Mouse (Mus musculus): Measurements from ENCODE around the gene Sart3. TPM values are rescaled to one million over a fixed set of nuclear protein-coding genes. Genes with fewer than 3 reads are reported as not detected.

The Sart3 gene
- total RNA-seq, 1 experiment from 2014 or later: 33.8 TPM

- no peak for DNase-seq
Measured at GRCm38 (mm10) chr5:113725417-113725816, 46.9 kb downstream of the Sart3 start.

DNA sequence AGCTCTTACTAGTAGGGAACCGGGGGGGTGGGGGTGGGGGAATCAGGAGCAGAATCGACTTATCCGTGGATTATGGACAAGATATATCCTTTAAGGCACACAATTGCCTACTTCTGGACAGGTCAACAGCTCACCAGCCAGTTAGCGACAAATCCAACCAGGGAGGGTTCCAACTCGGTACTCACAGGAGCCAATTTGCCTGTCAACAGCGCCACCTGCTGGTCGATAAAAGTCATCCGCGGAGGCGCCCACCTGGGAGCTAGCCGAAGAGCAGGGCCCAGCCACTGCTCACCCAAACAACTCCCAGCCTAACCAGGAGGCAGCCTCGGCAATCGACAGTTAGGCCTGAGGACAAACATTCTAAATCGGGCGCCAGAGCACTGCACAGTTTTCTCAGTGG lies 47.9 kb downstream of the Sart3 start, which contains the start of gene 1700069L16Rik:
Gene 1700069L16Rik, minus strand, starts transcription at position 327 of the 400 bp plus-strand sequence.
- peak; percentile 88 for DNase-seq

- no peak for DNase-seq
Measured at GRCm38 (mm10) chr5:113723567-113724237, 48.6 kb downstream of the Sart3 start.

DNA sequence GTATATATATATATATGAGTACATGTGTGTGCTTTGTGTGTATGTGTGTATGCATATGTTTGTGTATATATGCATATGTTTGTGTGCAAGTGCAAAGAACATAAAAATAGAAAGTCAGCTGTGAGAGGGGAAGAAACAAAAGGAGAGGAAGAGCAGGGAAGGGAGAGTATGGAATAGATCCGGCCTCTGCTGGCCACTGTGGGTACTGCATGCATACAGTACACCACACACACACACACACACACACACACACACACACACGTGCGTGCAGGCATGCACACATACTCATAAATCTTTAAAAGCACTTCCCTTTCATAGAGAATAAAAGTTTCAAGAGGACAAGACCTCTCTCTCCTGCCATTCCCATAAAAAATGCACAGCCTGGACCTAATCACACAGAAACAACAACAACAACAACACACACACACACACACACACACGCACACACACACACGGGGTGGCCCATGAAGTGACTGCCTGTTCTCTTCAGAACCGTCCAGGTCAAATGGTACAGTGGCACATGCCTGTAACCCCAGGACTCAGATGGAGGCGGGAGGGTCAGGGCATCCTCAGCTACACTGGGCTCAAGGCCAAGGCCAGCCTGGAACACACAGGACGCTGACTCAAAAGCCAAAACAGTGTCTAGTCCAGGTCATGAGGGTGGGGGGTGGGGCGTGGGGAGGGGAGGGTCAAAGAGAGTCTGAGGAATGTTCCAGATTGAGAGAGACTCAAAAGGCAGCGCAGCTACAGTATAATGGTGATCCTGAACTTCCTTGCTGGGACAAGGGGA lies 49.9 kb downstream of the Sart3 start:
- no peak for DNase-seq

DNA sequence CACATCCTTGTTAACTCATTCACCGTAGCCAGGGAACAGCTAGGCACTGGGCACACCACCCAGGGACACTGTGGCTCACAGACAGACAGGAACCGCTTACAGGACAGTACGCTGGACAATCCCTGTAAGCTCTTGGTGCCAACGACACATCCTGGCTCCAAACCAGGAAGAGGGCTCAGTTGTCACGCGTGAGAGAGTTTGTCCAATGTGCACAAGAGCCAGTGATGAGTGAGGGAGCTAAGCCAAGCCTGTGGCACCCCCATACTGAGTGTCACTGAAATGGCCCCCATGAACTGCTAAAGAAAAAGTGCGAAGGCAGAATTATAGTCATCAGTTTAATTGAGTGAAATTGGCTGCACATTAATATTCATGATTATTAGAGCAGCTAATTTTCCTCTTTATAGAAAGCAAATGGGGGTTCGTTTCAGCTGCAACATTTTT lies 53.1 kb downstream of the Sart3 start:
- DNase-seq: no peak

DNA sequence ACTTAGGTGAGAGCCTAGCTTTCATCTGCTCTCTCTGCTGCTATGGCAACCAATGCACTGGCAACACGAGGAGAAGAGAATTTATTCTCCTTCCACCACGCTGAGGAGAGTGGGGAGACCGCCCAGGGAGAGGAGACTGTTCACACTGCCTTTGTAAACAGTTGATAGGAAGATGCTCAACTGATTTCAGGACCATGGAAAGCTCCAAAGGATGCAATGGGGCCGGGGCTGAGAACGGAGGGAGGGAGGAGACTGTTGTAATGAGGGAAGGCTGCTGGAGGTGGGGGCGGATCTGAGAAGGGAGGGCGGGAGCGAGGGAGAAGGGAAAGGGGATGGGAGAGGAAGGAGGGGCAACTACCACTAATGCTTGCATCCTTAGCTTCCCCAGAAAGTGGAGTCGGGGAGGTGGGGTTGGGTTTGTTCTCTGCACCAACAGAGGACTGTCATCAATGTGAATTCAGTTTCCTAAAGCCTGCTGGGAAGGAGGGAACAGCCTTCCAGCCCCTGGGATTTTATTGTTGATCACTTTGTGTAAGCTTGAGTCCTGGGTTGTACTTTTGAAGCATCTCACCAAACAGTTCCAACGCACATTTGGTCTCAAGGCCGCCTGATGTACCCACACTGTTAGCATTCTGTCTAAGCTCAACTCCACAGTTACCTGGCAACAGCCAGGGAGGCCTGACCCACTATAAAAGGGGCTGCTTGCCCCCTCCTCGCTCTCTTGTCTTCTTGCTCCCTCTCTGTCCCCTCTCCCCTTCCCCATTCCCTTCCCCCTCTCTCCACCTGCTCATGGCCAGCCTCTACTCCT lies 55.5 kb downstream of the Sart3 start:
- DNase-seq: peak; percentile 56

DNA sequence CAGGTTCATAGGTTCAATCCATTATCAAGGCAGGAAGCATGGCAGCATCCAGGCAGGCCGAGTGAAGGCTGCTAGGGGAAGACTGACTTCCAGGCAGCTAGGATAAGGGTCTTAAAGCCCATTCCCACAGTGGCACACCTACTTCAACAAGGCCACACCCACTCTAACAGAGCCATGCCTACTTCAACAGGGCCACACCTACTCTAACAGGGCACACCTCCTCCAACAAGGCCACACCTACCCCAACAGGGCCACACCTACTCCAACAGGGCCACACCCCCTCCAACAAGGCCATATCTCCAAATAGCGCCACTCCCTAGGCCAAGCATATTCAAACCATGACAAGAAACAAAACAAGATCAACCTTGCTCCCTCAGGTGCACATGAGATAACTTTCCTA lies 59.4 kb downstream of the Sart3 start:
- no peak for DNase-seq

- no peak for DNase-seq
Measured at GRCm38 (mm10) chr5:113703803-113704585, 68.3 kb downstream of the Sart3 start.

DNA sequence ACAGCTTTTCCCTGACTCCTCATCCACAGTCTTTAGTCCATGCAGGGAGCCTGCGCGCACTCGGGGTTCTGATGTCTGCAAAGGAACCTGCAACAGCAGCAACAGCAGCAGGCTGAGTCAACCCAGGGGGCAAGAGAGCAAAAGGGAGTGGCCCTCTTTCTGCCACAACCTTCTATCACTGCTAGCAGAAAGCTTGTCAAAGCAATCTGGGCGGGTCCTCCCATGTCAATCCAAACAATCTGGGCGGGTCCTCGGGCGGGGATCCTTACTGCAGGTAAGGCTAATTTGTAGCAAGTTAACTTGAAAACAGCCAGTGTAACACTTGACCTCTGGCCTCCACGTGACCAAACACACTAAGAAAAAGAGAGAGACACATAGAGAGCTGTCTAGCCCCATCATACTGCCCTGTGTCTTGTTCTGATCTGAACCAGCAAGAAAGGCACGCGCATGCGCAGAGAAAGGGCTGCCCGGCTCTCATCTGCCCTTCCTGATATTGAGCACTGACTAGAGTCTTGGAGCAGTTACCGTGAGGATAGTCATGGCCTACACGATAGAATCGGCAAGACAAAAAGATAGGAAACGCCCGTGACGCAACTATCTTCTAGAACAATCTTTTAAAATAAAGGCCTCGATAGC lies 71.8 kb downstream of the Sart3 start:
- DNase-seq: no peak

GRCm38 (mm10) chr5:113694415-113694814 lies 77.9 kb downstream of the Sart3 start:
- peak; percentile 18 for DNase-seq

GRCm38 (mm10) chr5:113694000-113694399 lies 78.3 kb downstream of the Sart3 start:
- no peak for DNase-seq

GRCm38 (mm10) chr5:113693196-113693755 lies 79.0 kb downstream of the Sart3 start:
- DNase-seq: no peak

Other genes with a start within 250 kb of the Sart3 start
- 10.6 and 11.3 TPM in 2 replicates for gene Cmklr1, start 122.1 kb downstream of the Sart3 start, total RNA-seq (2021)
- gene 1700069L16Rik, start 47.7 kb downstream of the Sart3 start, total RNA-seq (2021): not detected in 2 replicates
- gene Ficd, start 36.7 kb downstream of the Sart3 start, total RNA-seq (2021): 8.2 and 10.4 TPM in 2 replicates
- gene Iscu, start 238 bp upstream of the Sart3 start, total RNA-seq (2021): 429 and 451 TPM in 2 replicates
- gene Tmem119, start 28.0 kb upstream of the Sart3 start, total RNA-seq (2021): 9.6 and 10.9 TPM in 2 replicates
- 4.1 and 16.3 TPM in 2 replicates for gene Selplg, start 60.1 kb upstream of the Sart3 start, total RNA-seq (2021)
- 52.9 and 58.0 TPM in 2 replicates for gene Coro1c, start 136.2 kb upstream of the Sart3 start, total RNA-seq (2021)
- gene Ssh1, start 221.4 kb upstream of the Sart3 start, total RNA-seq (2021): 18.8 and 21.2 TPM in 2 replicates
- gene Dao, start 231.2 kb upstream of the Sart3 start, total RNA-seq (2021): not detected in 2 replicates